Mouse (Mus musculus) midbrain, embryonic 13.5 days (tissue): ENCODE results near the gene Mex3d. TPM values are rescaled to one million over a fixed set of nuclear protein-coding genes. Genes with fewer than 3 reads are reported as not detected.

ENCODE experiments used
- ATAC-seq: fragments of 200-750 bp; cut with Nextera tagmentation; 2 replicates; pipeline ENCODE4 v1.8.0; 2017; ENCODE audit warnings: mild to moderate bottlenecking, moderate TSS enrichment, moderate library complexity
- H3K27ac ChIP-seq: fragments of 300-500 bp; sonication (generic); 2 replicates; pipeline ENCODE4 v1.5.1; 2015; ENCODE audit warnings: inconsistent platforms, mild to moderate bottlenecking, moderate library complexity
- H3K27me3 ChIP-seq: fragments of 300-500 bp; sonication (generic); 2 replicates; pipeline ENCODE4 v1.6.1; 2015; ENCODE audit warnings: mild to moderate bottlenecking, inconsistent platforms
- H3K36me3 ChIP-seq: fragments of 300-500 bp; sonication (generic); 2 replicates; pipeline ENCODE4 v1.6.1; 2015; ENCODE audit warnings: mild to moderate bottlenecking, inconsistent platforms
- H3K4me1 ChIP-seq: fragments of 300-500 bp; sonication (generic); replicated peaks from 2 replicates; pipeline ENCODE4 v1.6.1; 2015; ENCODE audit warnings: inconsistent platforms
- H3K4me2 ChIP-seq: fragments of 300-500 bp; sonication (generic); replicated peaks from 2 replicates; pipeline ENCODE4 v1.6.1; 2015; ENCODE audit warnings: moderate library complexity, mild to moderate bottlenecking, inconsistent platforms
- H3K4me3 ChIP-seq: fragments of 300-500 bp; sonication (generic); replicated peaks from 2 replicates; pipeline ENCODE4 v1.5.1; 2015; ENCODE audit warnings: mild to moderate bottlenecking, inconsistent platforms
- H3K9ac ChIP-seq: fragments of 300-500 bp; sonication (generic); replicated peaks from 2 replicates; pipeline ENCODE4 v1.6.1; 2015; ENCODE audit warnings: mild to moderate bottlenecking, inconsistent platforms
- H3K9me3 ChIP-seq: fragments of 300-500 bp; sonication (generic); 2 replicates; pipeline ENCODE4 v1.6.1; 2016; ENCODE audit warnings: mild to moderate bottlenecking, inconsistent platforms
- WGBS: fragments of 180-500 bp; shearing (Covaris S2); methylation state at CpG from one replicate; pipeline ENCODE4 v1.1.7; 2015; 5-methylcytosine and 5-hydroxymethylcytosine counted together
- polyA plus RNA-seq: library from polyadenylated mRNA; unstranded; fragments of >200 nt; fragmentation: Nextera tagmentation; extraction: Ambion mirVana; gene quantifications from 2 replicates; pipeline ENCODE4 v1.2.1, GENCODE M21; 2015

The Mex3d gene
- 15.9 and 18.6 TPM in 2 replicates for polyA plus RNA-seq

DNA sequence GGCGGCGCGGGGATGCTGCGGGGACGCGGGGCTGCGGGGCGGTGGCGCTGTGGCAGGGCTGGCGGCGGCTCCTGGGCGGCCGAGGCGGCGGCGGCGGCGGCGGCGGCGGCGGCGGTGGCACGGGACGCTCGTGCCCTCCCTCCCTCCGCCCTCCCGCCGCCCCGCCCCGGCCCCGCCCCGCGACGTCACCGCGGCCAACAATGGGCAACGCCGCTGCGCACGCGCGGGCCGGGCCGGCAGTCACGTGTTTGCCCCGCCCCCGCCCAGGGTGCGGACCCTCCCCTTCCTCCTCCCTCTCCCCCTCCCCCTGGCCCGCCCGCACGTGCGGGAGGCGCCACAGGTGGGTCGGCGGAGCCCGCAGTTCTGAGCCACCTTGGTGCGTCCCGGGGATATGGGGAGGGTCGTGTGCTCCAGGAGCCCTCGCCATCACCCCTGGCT, at the start of gene Mex3d:
TSS of gene Mex3d (minus strand) at position 138 of the 438 bp plus-strand sequence.
- Histone ChIP-seq H3K4me3 (peak within 1 kb of the TSS; percentile 100), H3K27me3 (no peaks in the 10 kb centered on the region), H3K9me3 (no peaks in the 10 kb centered on the region), H3K36me3 (peaks cover 56% of the 10 kb centered on the region), H3K4me2 (peak within 1 kb of the TSS; percentile 98), H3K9ac (peak within 1 kb of the TSS; percentile 100), H3K4me1 (peaks cover 36% of the 10 kb centered on the region), H3K27ac (peak within 1 kb of the TSS; percentile 99)
- peak; percentile 32; the same call in 1 of the 2 replicates for ATAC-seq
- WGBS = 0% methylated on average over 7 of the region's 61 CpGs

DNA sequence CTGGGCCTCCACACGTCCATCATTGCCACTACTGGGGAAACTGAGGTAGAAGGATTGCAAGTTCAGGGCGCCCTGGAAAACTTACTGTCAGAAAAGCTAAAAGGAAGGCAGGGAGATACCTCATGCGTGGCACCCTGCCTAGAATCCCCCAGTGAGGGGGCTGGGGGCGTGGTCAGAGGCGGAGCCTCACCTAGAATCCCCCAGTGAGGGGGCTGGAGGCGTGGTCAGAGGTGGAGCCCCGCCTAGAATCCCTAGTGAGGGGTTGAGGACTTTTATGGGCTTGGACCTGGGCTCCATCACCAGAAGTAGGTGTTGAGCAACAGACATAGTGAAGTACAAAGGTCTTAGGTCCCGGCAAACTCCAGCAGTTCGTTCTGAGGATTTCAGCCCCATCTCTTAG, 48.8 kb upstream of the Mex3d start:
- no peak for ATAC-seq
- Histone ChIP-seq H3K9ac (no peak overlapping the region), H3K4me2 (no peak overlapping the region), H3K9me3 (no peaks in the 10 kb centered on the region), H3K4me1 (peaks cover 16% of the 10 kb centered on the region), H3K4me3 (no peak overlapping the region), H3K36me3 (no peaks in the 10 kb centered on the region), H3K27me3 (peaks cover 13% of the 10 kb centered on the region; the same call in 1 of the 2 replicates), H3K27ac (no peak overlapping the region)
- 8% methylated on average over 9 of the region's 9 CpGs for WGBS

DNA sequence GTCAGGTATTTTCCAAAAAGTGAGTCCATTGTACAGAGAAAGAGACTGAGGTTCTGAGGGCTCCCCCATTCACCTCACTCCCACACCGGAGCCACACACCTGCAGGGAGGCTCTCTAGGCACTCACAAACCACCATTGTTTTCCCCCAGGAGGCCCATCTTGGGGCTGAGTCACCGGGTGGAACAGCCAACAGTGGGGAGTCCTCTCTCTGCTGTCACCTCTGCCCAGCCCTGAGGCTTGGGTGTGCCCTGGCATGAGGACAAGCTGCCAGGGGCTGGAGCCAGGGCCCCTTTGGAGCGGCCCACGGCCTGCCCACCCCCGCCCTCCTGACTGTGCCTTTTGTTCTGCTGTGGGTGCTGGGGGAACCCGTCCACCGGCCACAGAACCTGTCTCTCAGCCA, 48.3 kb upstream of the Mex3d start:
- ATAC-seq = no peak
- H3K4me1 ChIP-seq = peaks cover 21% of the 10 kb centered on the region
- H3K4me2 ChIP-seq = no peak overlapping the region
- peaks cover 2% of the 10 kb centered on the region for H3K36me3 ChIP-seq
- H3K27me3 ChIP-seq = peaks cover 13% of the 10 kb centered on the region; the same call in 1 of the 2 replicates
- H3K27ac ChIP-seq = no peak overlapping the region
- H3K4me3 ChIP-seq = no peak overlapping the region
- WGBS = 39% methylated on average over 7 of the region's 7 CpGs
- no peaks in the 10 kb centered on the region for H3K9me3 ChIP-seq
- no peak overlapping the region for H3K9ac ChIP-seq

DNA sequence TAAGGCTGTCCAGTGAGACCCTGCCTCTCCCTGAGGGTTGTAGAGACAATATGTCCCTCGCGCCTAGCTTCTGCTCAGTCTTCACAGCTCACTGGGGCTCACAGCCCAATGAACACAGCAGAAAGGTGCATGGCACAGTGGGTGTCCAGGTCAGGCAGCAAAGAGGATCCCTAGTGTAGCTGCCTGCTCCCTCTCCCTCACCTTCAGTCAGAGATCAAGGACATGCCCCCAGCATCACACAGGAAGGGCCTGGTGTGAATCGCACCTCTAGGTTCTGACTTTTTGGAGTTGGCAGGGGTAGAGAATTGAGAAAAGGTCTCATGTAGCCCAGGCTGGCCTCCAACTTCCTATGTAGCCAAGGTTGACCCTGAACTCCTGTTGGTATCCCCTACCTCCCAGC, 47.4 kb upstream of the Mex3d start:
- Histone ChIP-seq H3K27me3 (peaks cover 13% of the 10 kb centered on the region; the same call in 1 of the 2 replicates), H3K4me1 (peaks cover 28% of the 10 kb centered on the region), H3K9ac (no peak overlapping the region), H3K36me3 (peaks cover 11% of the 10 kb centered on the region), H3K4me3 (no peak overlapping the region), H3K4me2 (no peak overlapping the region), H3K9me3 (no peaks in the 10 kb centered on the region), H3K27ac (no peak overlapping the region)
- ATAC-seq = no peak
- WGBS = 85% methylated on average over 3 of the region's 3 CpGs

DNA sequence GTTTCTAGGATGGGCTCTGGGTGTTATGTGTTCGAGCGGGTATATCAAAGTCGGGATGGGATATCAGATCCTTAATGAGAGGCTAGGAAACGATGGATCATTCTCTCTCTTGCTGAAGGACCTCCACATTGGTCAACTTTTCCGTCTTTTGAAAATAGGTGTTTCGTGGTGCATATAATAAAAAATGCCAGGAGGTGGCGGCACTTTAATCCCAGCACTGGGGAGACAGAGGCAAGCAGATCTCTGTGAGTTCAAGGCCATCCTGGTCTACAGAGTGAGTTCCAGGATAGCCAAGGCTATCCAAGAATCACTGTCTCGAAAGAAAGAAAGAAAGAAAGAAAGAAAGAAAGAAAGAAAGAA, 46.8 kb upstream of the Mex3d start:
- no peak; the same call in 1 of the 2 replicates for ATAC-seq
- Histone ChIP-seq H3K36me3 (peaks cover 18% of the 10 kb centered on the region), H3K9ac (no peak overlapping the region), H3K27ac (no peak overlapping the region; the same call in 1 of the 2 replicates), H3K4me2 (0 out of 2 replicates have a peak overlapping the region, but pooled peaks have one; percentile 27), H3K27me3 (peaks cover 13% of the 10 kb centered on the region; the same call in 1 of the 2 replicates), H3K4me1 (peaks cover 32% of the 10 kb centered on the region), H3K9me3 (no peaks in the 10 kb centered on the region), H3K4me3 (peak overlapping the region; percentile 18)
- 13% methylated on average over 8 of the region's 8 CpGs for WGBS

DNA sequence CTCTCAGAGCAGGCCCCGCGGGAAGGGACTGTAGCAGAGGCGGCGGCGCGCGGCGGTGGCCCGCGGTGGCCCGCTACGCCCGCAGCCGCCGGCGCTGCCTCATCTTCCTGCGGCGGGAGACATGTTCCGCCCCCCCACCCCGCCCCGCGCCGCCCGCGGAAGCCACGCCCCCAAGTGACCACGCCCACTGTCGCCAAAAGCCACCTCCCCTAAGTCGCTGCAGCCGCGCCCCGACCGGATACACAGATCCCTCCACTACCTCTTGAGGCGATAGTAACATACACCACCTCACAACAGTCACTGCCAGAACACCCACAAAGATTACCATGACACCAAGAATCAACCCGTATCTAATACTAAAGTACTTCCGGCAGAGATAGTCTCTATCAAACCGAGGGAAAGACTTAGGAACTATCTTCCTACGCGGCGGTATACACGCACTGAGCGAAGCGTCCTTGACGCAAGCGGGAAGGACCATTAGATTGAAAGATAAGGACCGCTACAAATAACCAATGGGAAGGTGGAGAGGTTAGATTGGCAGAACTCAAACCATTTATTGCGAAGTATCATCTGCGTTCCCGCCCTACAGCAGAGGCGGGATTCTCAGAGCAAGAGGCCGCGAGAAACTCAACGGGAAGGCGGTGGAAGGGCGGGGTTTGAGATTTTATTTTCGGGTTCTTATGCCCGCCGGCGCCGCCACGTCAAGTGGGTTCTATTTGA, 46.2 kb upstream of the Mex3d start, which contains the start of gene Tcf3:
TSS of gene Tcf3 (minus strand) at position 135 of the 720 bp plus-strand sequence.
- Histone ChIP-seq H3K4me1 (peaks cover 32% of the 10 kb centered on the region), H3K9me3 (no peaks in the 10 kb centered on the region), H3K27ac (peak within 1 kb of the TSS; percentile 97), H3K27me3 (peaks cover 13% of the 10 kb centered on the region; the same call in 1 of the 2 replicates), H3K4me3 (peak within 1 kb of the TSS; percentile 94), H3K9ac (peak within 1 kb of the TSS; percentile 98), H3K36me3 (peaks cover 23% of the 10 kb centered on the region), H3K4me2 (peak within 1 kb of the TSS; percentile 74)
- peak; percentile 93 for ATAC-seq
- WGBS = under 1% methylated on average over 51 of the region's 61 CpGs

DNA sequence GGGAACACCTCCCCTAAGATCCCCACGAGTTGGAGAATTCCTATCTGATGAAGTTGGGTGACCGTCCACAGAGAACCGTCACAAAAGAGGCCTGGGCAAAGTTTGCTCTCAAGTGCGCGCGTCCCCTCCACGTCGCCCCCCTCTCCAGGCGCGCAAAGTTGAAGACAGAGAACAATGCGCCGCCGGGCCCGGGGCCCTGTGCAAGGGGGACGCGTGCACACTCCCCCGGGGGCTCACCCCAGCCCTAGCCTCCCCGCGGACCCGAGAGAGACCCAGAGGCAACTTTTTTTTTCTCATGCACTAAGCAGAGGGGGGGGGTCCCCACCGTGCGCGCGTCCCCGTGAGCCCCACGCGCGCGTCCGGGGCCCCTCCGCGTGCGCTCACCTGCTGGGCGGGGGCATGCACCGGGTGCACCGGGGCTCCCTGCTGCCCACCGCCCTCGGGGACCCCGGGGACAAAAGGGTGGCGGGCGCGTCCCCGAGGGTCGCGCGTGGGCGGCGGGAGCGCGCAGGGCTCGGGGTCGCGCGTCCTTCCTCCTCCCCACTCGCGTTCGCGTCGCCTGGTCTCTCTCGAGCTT, 45.6 kb upstream of the Mex3d start:
- Histone ChIP-seq H3K9ac (peak overlapping the region; percentile 98), H3K36me3 (peaks cover 29% of the 10 kb centered on the region), H3K27me3 (peaks cover 11% of the 10 kb centered on the region; the same call in 1 of the 2 replicates), H3K4me1 (peaks cover 32% of the 10 kb centered on the region), H3K27ac (peak overlapping the region; percentile 97), H3K4me2 (peak overlapping the region; percentile 74), H3K9me3 (no peaks in the 10 kb centered on the region), H3K4me3 (peak overlapping the region; percentile 94)
- 0% methylated on average over 60 of the region's 60 CpGs for WGBS
- ATAC-seq = no peak

DNA sequence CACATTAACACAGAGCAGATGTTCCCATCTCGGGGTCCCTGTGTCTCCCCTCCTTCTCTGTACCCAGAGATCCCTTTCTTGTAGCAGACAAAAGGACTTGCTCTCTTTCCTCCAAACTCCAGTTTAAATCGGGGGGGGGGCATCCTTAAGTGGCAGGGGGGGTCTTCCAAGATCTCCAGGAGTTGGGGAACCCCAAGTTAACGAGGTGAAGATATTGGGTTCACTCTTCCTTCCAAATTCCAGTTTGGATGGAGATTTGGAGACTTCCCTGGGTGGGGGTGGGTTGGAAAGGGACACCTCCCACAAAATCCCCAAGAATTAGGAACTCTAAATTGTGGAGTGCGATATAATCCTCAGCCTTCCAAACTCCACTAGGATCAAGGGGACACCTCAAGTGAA, 44.9 kb upstream of the Mex3d start:
- peak overlapping the region; percentile 98 for H3K9ac ChIP-seq
- no peaks in the 10 kb centered on the region for H3K9me3 ChIP-seq
- ATAC-seq = no peak
- H3K27me3 ChIP-seq = peaks cover 7% of the 10 kb centered on the region; the same call in 1 of the 2 replicates
- peaks cover 32% of the 10 kb centered on the region for H3K4me1 ChIP-seq
- 7% methylated on average over 4 of the region's 4 CpGs for WGBS
- peak overlapping the region; percentile 97 for H3K27ac ChIP-seq
- H3K4me3 ChIP-seq = peak overlapping the region; percentile 94
- H3K36me3 ChIP-seq = peaks cover 36% of the 10 kb centered on the region
- H3K4me2 ChIP-seq = peak overlapping the region; percentile 74

DNA sequence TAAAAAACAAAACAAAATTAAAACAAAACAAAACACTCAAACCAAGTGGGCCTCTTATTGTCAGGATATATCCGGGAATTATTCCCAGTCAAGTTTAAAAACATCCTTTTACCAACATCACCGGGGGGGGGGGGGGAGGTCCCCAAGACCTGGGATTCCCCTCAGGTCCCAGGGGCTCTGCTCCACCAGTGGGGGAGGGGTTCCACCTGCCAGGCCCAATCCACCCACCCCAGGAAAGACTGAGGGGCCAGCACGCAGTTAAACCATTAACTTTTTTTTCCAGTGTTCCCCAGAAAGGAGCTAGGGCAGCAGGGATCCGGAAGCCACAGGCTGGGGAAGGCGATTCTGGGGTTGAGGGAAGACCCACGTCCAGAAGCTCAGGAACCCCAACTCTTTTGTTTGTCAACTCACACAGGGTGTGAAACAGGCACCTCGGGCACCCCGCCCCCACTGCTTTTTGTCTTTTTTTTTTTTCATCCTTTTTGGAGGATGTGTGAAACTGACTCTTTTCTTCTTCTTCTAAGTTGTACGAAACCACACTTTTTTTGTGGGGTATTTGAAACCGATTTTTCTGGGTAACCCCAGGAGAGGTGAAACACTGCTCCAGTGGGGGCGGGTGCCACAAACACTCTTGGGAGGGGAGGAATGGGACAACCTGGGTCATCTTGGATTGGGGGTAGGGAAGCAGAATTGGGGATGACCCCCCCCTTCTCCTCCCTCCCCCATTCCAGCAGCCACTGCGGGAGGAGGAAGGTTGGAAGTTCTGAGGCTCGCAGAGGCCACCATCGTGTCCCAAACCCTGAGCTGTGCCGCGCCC, 44.3 kb upstream of the Mex3d start:
- Histone ChIP-seq H3K4me3 (peak overlapping the region; percentile 94), H3K4me1 (peaks cover 32% of the 10 kb centered on the region), H3K9ac (peak overlapping the region; percentile 98), H3K27me3 (peaks cover 6% of the 10 kb centered on the region; the same call in 1 of the 2 replicates), H3K36me3 (peaks cover 42% of the 10 kb centered on the region), H3K27ac (peak overlapping the region; percentile 97), H3K4me2 (peak overlapping the region; percentile 74), H3K9me3 (no peaks in the 10 kb centered on the region)
- ATAC-seq = no peak
- 21% methylated on average over 16 of the region's 16 CpGs for WGBS

DNA sequence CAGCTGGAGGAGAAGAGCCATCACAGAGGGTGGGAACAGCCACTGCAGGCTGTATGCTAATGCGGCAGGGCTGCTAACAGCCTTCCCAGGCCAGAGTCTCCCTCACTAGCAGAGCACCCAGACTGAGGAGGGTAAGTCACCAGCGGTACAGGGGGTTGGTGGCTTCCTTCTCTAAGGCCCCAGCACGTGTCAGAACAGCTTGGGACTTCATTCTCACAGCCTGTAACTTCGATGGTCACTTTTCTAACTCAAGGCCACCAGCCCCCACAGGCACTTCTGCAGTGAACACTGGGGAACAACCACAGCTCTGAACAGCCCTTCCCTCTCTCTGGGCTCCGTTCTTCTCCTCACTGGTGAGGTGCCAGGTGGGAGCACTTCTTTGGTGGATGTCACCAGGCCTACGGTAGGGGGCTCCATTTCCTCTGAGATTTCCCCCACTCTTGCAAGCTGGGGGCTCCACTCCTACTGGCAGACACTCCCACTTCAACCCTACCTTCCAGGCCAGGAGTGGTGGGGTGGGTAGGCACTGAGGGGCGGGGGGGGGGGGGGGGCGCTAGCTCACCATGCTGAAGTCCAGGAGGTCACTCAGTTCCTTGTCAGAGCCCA, 43.0 kb upstream of the Mex3d start:
- Histone ChIP-seq H3K4me2 (0 out of 2 replicates have a peak overlapping the region, but pooled peaks have one; percentile 74), H3K9ac (0 out of 2 replicates have a peak overlapping the region, but pooled peaks have one; percentile 98), H3K4me3 (no peak overlapping the region), H3K27me3 (no peaks in the 10 kb centered on the region), H3K36me3 (peaks cover 55% of the 10 kb centered on the region), H3K4me1 (peaks cover 32% of the 10 kb centered on the region), H3K9me3 (no peaks in the 10 kb centered on the region), H3K27ac (peak overlapping the region; percentile 25; the same call in 1 of the 2 replicates)
- ATAC-seq = no peak
- WGBS = 79% methylated on average over 7 of the region's 8 CpGs

DNA sequence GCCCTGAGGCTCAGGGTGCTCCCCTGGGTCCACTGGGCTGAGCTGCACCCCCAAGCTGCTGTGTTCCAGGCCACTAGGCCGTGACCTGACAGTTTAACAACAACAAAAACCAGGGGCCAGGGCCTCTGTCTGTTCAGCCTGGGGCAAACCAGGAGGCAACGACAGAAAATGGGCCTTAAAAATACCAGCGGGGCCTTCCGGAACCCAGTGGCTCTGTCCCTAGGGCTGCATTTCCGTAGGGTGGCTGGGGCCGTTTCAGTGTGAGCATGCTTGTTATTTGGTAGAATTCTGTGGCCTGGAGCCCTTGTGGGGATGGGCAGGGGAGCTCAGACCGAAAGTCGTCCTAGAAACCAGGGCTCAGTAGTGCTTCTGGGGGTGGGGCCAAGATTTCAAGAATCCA, 42.3 kb upstream of the Mex3d start:
- 83% methylated on average over 8 of the region's 8 CpGs for WGBS
- no peak overlapping the region for H3K27ac ChIP-seq
- H3K4me2 ChIP-seq = no peak overlapping the region
- no peak overlapping the region for H3K9ac ChIP-seq
- no peak for ATAC-seq
- no peaks in the 10 kb centered on the region for H3K9me3 ChIP-seq
- H3K27me3 ChIP-seq = no peaks in the 10 kb centered on the region
- no peak overlapping the region for H3K4me3 ChIP-seq
- peaks cover 32% of the 10 kb centered on the region for H3K4me1 ChIP-seq
- H3K36me3 ChIP-seq = peaks cover 62% of the 10 kb centered on the region
